Mouse (Mus musculus) right cerebral cortex, postnatal 10 days (tissue): ENCODE measurements at regions not wholly inside any gene's neighbourhood (a gene's known extent, or its start where the extent isn't known, plus 50 kb on each side); places are given as distances from the start of the nearest gene placed in this dataset.
A peak's percentile ranks its signal among the peaks of the same experiment; 100 is the strongest.
"Not testable (repeated sequence)": the region's sequence is repeated elsewhere in the genome, so short reads cannot be mapped to it uniquely, and the experiment has no call there.

Experiments
- DNase-seq, 2 experiments: peaks; one replicate each; pipeline ENCODE4 v3.0.0; 2021; ENCODE audit warnings: low spot score in 2 of 2

GRCm38 (mm10) chr9:30697533-30697932 is 224.7 kb downstream of the Adamts15 start:
- DNase-seq, result no peak

DNA sequence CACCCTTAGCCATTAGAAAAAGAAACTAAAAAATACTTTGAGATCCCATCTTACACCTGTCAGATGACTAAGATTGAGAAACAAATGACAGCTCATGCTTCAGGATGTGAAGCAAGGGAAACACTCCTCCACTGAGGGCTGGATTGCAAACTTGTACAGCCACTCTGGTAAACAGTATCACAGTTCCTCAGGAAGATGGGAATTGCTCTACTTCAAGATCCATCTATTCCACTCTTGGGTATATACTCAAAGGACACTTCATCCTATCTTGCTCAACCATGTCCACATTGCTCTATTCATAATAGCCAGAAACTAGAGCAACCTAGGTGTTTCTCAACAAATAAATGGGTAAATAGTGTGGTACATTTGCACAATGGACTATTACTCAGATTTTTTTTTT is 241.2 kb downstream of the Snx19 start:
- no peak for DNase-seq

GRCm38 (mm10) chr9:30662456-30662855 is 235.5 kb downstream of the Snx19 start:
- DNase-seq, result no peak

- DNase-seq, result no peak
Observed at GRCm38 (mm10) chr9:30653961-30654360, 227.1 kb downstream of the Snx19 start.

DNA sequence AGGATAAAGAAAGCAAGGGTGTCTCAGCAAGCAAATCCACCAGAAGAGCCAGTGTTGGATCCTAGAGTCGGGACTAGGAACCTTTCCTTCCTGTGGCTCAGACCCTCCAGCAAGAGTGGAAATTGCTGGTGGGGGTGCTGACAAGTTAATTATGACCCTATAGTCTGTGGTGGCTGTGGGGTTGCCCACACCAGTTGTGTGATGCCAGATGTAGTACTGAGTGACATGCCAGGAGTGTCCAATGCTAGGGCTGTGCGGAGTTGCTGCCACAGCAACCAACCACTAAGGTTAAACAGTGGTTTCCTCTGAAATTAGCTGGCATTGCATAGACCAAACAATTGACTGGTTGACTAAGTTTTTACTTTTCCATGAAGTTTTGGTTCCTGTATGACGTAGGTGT is 226.3 kb downstream of the Snx19 start:
- DNase-seq, result no peak

- peak; percentile 44 to 56 for DNase-seq
Observed at GRCm38 (mm10) chr9:30649392-30650054, 222.6 kb downstream of the Snx19 start.

DNA sequence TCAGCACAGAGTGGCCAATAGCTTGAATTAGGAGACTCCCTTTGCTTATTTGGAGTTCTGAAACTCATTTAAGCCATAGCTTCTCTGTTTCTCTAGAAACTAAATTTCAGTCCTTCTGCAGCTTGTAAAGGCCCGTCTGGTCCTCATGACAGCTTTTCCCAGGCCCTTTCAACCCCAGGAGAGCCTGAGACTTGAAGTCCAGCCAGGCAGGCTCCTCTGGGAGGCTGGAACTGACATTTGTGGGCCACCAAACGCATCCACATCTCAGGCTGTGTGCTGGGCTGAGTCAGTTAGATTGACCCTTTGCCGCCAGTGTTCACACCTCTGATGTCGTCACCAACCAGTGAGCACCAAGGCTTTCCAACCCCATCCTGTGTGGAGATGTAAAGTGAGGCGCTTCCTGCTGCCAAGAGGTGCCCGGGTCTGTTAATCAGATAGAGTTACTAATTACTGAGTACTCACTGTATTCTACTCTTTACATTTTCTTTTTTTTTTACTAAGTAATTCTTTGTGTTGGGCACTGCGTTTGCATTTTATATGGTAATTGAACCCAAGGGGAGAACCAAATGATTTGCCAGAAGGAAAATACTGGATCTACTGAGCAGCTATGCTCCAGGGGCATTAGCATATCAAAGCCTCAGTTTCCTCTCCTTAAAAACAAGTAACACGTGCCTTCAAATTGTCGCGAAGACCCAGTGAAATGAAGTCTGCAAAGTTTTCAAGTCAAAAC is 207.0 kb downstream of the Snx19 start:
- DNase-seq, result peak in 1 of 2 experiments; percentile 30

DNA sequence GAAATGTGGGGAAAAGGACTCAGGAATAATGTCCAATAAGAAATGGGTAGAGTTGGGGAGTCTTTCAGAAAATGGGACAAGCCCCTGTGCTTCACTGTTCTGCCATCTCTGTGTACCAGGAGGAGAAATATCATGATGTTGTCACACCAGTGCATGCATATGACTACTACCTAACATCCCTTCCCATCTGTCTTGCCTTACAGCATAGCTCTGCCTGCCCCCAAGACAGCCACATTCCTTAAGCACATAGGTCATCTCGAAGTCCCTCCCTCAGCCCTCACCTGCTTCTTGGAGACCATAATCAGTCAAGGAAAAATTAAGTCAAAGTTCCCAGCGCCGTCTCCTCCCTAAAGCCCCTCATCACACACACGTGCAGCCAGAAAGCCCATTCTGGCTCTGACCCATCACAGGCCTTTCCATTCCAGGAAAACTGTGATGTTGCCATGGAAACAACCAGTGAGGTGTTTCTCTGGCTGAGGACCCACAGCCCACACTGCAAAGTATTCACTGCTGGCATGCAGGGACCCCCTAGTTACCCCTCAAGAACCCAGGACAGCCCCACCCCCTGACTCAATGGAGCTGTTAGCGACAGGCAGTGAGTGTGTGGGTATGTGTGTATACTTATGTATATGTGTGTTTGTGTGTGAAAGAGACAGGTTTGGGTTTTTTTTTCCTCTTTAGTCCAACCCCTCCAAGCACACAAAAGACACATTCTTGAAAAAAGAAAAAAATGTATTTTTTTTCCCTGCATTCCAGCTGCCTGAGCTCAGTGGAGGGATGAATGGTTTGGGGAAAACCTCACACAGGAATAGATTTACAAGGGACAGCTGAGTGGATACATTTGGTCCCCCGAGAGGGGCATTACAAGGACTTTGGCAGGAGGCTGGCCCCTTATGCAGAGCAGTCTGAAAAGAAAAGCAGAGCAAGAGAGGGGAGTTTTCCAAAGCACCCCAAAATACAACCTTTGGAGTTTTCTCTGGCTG is 205.5 kb downstream of the Snx19 start:
- DNase-seq, result peak; percentile 61

GRCm38 (mm10) chr9:30625635-30626034 is 198.7 kb downstream of the Snx19 start:
- no peak for DNase-seq

DNA sequence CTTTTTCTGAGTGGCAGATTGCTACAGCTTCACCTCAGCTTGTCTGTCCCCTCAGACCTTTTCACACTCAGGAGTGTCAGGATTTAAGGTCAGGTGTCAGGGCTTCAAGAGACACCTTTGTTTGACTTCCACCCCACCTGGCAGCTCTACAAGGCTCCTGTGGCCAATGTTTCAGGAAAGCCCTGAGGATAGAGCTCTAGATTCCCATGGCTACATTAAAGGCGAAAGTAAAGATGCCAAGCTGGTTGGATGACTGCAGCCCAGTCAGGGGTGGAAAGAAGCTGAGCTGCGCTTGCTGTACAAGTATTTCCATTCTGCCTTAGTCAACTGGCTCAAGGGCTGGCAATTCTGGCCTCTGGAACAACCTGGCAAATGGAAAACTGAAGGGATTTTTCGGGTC is 198.2 kb downstream of the Snx19 start:
- no peak for DNase-seq

DNA sequence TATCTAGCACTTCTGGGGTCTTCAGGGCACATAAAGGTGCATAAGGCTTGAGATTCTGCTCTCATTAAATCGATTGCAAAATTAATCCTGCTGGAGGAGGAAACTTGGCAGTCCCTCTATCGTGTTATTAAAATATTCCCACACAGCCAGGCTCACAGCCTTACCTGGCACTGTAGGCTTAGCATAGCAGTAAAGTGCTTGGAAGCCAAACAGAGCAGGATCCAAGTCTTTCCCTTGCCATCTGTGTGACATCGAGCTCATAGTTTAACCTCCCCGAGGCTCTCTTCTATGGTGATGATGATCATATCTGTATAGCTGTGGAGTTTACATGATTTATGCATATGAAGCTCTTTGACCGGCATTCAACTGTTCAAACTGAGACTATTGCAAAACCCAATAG is 197.6 kb downstream of the Snx19 start:
- no peak for DNase-seq

DNA sequence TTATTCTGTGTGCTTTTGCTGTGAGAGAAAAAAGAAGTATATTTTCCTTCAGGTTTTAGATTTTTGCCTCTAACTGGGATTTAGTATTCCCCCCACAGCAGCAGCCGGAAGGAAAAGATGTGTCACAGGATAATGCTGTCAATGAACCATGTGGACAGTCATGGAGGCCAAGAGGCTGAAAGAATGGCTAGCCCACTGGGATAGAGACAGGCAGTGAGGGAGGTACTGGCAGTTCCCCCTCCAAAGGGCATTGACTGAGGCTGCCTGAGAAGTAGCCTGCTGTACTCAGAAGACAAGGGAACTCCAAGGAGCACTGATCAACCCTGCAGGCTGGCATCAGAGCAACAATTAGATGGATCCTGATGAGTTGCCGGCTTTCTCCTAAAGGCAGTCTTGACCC is 192.4 kb downstream of the Snx19 start:
- DNase-seq, result no peak

GRCm38 (mm10) chr9:30618181-30618580 is 191.3 kb downstream of the Snx19 start:
- DNase-seq, result no peak

DNA sequence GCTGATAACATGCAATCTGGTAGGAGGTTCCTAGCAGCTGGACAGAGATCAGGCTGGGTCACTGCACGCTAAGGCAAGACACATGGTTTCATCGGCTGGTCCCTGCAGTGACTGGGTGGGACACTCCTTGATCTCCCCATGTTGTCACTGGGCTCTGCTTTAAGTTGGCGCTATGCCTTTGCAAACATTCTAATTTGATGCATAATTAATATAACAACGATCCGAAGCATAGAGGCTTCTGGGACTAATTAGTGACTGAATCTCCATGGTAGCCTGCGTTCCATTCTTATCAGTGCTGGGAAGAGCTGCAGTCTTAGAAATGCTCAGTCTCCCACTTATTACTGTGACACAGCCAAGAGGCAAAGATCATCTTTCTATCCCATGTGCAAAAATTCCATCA is 186.8 kb downstream of the Snx19 start:
- peak in 1 of 2 experiments; percentile 23 for DNase-seq

GRCm38 (mm10) chr9:30613003-30613552 is 186.2 kb downstream of the Snx19 start:
- no peak for DNase-seq

- no peak for DNase-seq
Observed at GRCm38 (mm10) chr9:30610328-30610727, 183.4 kb downstream of the Snx19 start.

DNA sequence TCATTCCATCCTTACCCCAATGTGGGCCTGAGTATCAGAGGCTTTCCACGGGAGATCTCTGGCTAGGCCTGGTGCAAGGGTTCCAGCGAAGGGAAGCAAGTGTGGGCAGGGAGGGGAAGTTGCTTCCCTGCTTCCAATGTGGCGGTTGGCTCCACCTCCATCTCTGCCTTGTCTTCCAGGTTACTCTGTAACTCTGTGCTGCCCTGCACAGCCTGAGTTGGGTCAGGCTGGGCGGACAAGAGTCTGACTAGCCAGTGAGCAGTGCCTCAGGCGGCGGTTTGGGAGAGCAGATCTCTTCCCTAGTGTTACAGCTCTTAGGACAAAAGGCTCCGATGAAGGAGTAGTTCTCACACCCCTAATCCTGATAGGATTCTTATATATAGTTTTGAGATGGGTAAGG is 172.8 kb downstream of the Snx19 start:
- DNase-seq, result no peak

GRCm38 (mm10) chr9:30597691-30598090 is 170.8 kb downstream of the Snx19 start:
- no peak for DNase-seq

DNA sequence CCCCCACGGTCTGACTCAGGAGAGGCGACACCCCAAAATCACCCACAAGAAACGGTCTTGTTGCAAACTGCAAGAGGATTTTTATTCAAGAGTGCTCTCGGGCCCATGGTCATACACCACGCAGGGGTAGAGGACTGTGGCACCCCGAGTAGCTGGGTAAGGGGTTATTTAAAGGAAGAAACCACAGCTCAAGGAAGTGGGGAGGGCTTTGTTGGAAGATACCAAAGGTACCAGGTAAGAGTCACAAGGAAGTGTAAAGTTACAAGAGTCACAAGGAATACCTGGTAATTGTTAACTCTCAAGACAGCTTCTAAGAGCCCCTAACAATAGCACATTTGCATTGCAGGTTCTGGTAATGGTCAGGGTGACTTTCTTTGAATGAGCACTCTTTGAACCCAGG is 170.2 kb downstream of the Snx19 start:
- not testable (repeated sequence) for DNase-seq

DNA sequence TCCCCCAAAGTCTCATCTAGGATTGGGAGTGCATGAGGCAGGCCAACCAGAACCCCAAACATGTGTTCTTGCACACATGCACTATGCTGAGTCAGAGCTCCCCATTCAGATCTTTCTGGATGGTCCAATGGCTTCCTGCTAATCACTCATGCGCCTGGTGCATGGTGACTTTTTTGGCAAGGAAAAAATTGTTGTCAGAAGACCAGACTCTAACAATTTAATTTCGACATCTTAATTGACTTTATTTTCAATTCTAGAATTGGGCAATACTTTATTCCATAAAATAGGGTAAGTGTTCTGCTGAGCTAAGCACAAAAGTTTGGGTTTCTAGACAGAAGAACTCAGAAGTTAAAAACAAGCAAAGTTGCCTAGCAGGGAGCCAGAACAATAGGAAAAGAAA is 165.7 kb downstream of the Snx19 start:
- DNase-seq, result no peak

DNA sequence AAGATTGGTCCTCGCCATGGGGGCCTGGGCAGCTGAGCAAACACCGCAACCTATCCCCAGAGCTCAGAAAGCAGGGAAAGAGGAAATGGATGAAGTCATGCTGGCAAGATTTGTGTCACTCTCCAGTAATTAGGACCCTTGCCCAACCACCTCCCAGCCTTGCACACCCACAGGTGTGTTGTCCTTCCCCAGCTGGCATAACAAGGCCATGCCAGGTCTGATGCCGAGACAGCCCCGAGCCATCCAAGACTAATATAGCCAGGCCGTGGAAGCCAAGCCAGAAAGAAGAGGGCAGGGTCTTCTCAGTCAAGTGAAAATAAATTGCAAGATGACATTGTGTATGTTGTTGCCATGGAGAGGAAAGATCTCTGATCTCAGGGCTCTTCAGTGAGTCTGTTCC is 164.3 kb downstream of the Snx19 start:
- no peak for DNase-seq

GRCm38 (mm10) chr9:30590661-30591179 is 163.8 kb downstream of the Snx19 start:
- DNase-seq, result peak; percentile 60 to 79
